15 mouse cellular contexts compared by ENCODE assay signal in the genomic region with DNA sequence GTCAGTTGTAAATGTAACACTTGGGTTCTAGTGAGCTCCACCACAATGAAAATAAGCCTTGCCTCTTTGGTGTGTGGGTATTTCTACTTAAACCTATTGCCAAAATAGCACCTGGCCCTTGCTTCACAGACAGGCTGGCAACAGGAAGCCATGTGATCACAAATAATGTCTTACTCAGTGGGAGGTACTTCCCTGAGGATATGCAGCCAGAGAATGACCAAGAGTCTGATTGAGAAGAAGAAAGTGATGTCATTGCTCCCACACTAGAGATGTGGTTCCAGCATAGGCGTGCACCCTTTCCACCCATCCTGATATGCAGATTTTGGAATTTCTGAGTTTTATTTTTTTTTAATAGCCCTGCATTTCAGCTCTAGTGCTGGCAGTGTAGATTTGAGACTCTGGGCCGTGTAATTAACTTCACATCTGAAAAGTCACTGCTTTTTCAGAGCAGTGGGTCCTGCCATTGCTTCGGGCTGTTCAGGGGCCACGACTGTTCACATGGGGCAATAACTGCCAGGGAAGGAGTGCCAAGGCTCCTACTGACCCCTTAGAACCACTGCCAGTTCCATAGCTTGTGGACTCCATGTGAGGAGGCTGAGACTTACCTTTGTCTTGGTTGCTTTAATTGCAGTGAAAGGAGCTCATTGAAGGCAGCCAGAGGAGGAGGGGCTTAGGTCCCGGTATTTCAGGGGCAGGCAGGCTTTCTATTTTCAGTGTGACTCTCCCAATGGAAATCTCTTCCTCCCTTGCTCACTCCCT.
A peak's percentile ranks its signal among the peaks of the same experiment; 100 is the strongest.
DNase-seq lines count a peak whose midpoint lies in the region; ATAC-seq lines count a peak whose summit lies in the region.
"Had no signal": no experiment of that assay in that cellular context is flagged by ENCODE, and none has a peak within 500 bp of the region (broad histone marks: within the 10 kb centered on the region; RNA-seq: fewer than 3 reads in every experiment).

No protein-coding gene starts in this region.

- peak overlapping the region; percentile 19; the same call in 1 of the 2 replicates for H3K4me2 ChIP-seq in forebrain, embryonic 13.5 days
- no peak overlapping the region for H3K4me2 ChIP-seq in neural tube, embryonic 15.5 days
- H3K4me2 ChIP-seq: limb, embryonic 13.5 days; neural tube, embryonic 12.5 days had no signal

- WGBS in forebrain, embryonic 13.5 days: 36% methylated on average over 5 of the region's 5 CpGs
- 48% methylated on average over 5 of the region's 5 CpGs for WGBS in neural tube, embryonic 15.5 days

- no peaks in the 10 kb centered on the region for H3K9me3 ChIP-seq in forebrain, embryonic 13.5 days (replicated peaks)
- no peaks in the 10 kb centered on the region for H3K9me3 ChIP-seq in neural tube, embryonic 15.5 days (replicated peaks)
- H3K9me3 ChIP-seq: limb, embryonic 13.5 days; neural tube, embryonic 12.5 days had no signal

- peak; percentile 87 for ATAC-seq in forebrain, embryonic 13.5 days
- ATAC-seq in neural tube, embryonic 15.5 days (ENCODE audit: low FRiP score): peak; percentile 69
- no peak for ATAC-seq in monocyte, adult 5-6 weeks (replicated peaks; ENCODE audit: insufficient number of reproducible peaks, low FRiP score, low TSS enrichment, poor library complexity, severe bottlenecking)
- ATAC-seq: CD4-positive, CD25-positive, alpha-beta regulatory T cell, adult 4 months had no signal

- no peak overlapping the region for H3K4me3 ChIP-seq in forebrain, embryonic 13.5 days
- no peak overlapping the region for H3K4me3 ChIP-seq in neural tube, embryonic 15.5 days (replicated peaks)
- H3K4me3 ChIP-seq: limb, embryonic 13.5 days; neural tube, embryonic 12.5 days had no signal

- no peaks in the 10 kb centered on the region for H3K27me3 ChIP-seq in forebrain, embryonic 13.5 days
- no peaks in the 10 kb centered on the region for H3K27me3 ChIP-seq in neural tube, embryonic 15.5 days (replicated peaks)
- H3K27me3 ChIP-seq: limb, embryonic 13.5 days; neural tube, embryonic 12.5 days had no signal

- peak overlapping the region; percentile 61; the same call in 1 of the 2 replicates for H3K27ac ChIP-seq in forebrain, embryonic 13.5 days
- peak overlapping the region; percentile 66 for H3K27ac ChIP-seq in neural tube, embryonic 15.5 days (replicated peaks)
- H3K27ac ChIP-seq: limb, embryonic 13.5 days; neural tube, embryonic 12.5 days had no signal

- peak; percentile 7 for DNase-seq in left cerebral cortex, postnatal 4 days
- no peak for DNase-seq in left cerebral cortex, adult 18-20 months (ENCODE audit: low spot score in 2 of 2)
- peak; percentile 59 for DNase-seq in cerebellum, adult 8-10 months
- DNase-seq in layer of hippocampus, adult 8-10 months (ENCODE audit: low spot score in 2 of 2): no peak
- DNase-seq: adrenal gland, adult 8-10 months; heart, postnatal 36 days; kidney, adult 2 months; lung, adult 18-20 months; right cerebral cortex, postnatal 14 days had no signal

- intact Hi-C loops in left cerebral cortex, postnatal 4 days (cut with DNase I): no loop called here

- H3K4me1 ChIP-seq in forebrain, embryonic 13.5 days: peaks cover 36% of the 10 kb centered on the region
- peaks cover 26% of the 10 kb centered on the region for H3K4me1 ChIP-seq in neural tube, embryonic 15.5 days

- no peak overlapping the region for H3K9ac ChIP-seq in forebrain, embryonic 13.5 days
- no peak overlapping the region for H3K9ac ChIP-seq in neural tube, embryonic 15.5 days (replicated peaks)
- H3K9ac ChIP-seq: limb, embryonic 13.5 days; neural tube, embryonic 12.5 days had no signal

- no peaks in the 10 kb centered on the region for H3K36me3 ChIP-seq in forebrain, embryonic 13.5 days (ENCODE audit: poor library complexity, severe bottlenecking)
- no peaks in the 10 kb centered on the region for H3K36me3 ChIP-seq in neural tube, embryonic 15.5 days
- H3K36me3 ChIP-seq: limb, embryonic 13.5 days; neural tube, embryonic 12.5 days had no signal

Comparison
In these comparisons a context has a peak if more than half of its experiments do, and no peak if none do; other contexts are left out.
1. DNase-seq: peak in left cerebral cortex, postnatal 4 days (single experiment) and cerebellum, adult 8-10 months (single experiment); none in left cerebral cortex, adult 18-20 months (0 of 2) and layer of hippocampus, adult 8-10 months (0 of 2).